24 mouse cellular contexts compared by ENCODE assay signal in genomic region chr3:42783478-42783877, GRCm38 (mm10).
DNase-seq lines count a peak whose midpoint lies in the region; ATAC-seq and TF ChIP-seq lines count a peak whose summit lies in the region.
"Had no signal": no experiment of that assay in that cellular context is flagged by ENCODE, and none has a peak within 500 bp of the region (broad histone marks: within the 10 kb centered on the region; RNA-seq: fewer than 3 reads in every experiment).

No protein-coding gene starts in this region.

- no peaks in the 10 kb centered on the region for H3K36me3 ChIP-seq in forebrain, postnatal 0 days (ENCODE audit: insufficient read depth)
- H3K36me3 ChIP-seq in forebrain, embryonic 14.5 days (ENCODE audit: control insufficient read depth, insufficient read depth, low read length): no peaks in the 10 kb centered on the region
- H3K36me3 ChIP-seq: embryonic facial prominence, embryonic 10.5 days; embryonic facial prominence, embryonic 12.5 days; G1E had no signal

- TF ChIP-seq CTCF in forebrain, postnatal 0 days (IDR thresholded peaks at IDR 0.05; ENCODE audit: low read depth): no peak

- H3K9ac ChIP-seq in forebrain, postnatal 0 days: no peak overlapping the region
- no peak overlapping the region for H3K9ac ChIP-seq in forebrain, embryonic 14.5 days (ENCODE audit: low read length)
- H3K9ac ChIP-seq: embryonic facial prominence, embryonic 12.5 days; forebrain, embryonic 13.5 days had no signal

- WGBS in forebrain, postnatal 0 days: 58% methylated on average over 3 of the region's 3 CpGs
- 91% methylated on average over 3 of the region's 3 CpGs for WGBS in forebrain, embryonic 14.5 days

- H3K4me3 ChIP-seq in forebrain, postnatal 0 days (ENCODE audit: low read depth, low read length): no peak overlapping the region
- H3K4me3 ChIP-seq in forebrain, embryonic 14.5 days (ENCODE audit: low read depth, low read length): no peak overlapping the region
- H3K4me3 ChIP-seq: embryonic facial prominence, embryonic 10.5 days; embryonic facial prominence, embryonic 12.5 days; forebrain, embryonic 13.5 days had no signal

- no peak overlapping the region for H3K27ac ChIP-seq in forebrain, postnatal 0 days (ENCODE audit: low read depth, low read length)
- H3K27ac ChIP-seq in forebrain, embryonic 14.5 days (ENCODE audit: low read depth, low read length): no peak overlapping the region
- H3K27ac ChIP-seq: embryonic facial prominence, embryonic 10.5 days; embryonic facial prominence, embryonic 12.5 days; forebrain, embryonic 13.5 days had no signal

- ATAC-seq in forebrain, postnatal 0 days: peak; percentile 59
- no peak for ATAC-seq in forebrain, embryonic 14.5 days
- ATAC-seq: activated CD4-positive, CD25-positive, alpha-beta regulatory T cell, adult 4 months; CD4-positive, CD25-positive, alpha-beta regulatory T cell, adult 4 months; forebrain, embryonic 13.5 days; forebrain, embryonic 16.5 days; Patski had no signal

- no peaks in the 10 kb centered on the region for H3K9me3 ChIP-seq in forebrain, postnatal 0 days (ENCODE audit: low read length)
- no peaks in the 10 kb centered on the region for H3K9me3 ChIP-seq in forebrain, embryonic 14.5 days (replicated peaks; ENCODE audit: control insufficient read depth, low read length)
- H3K9me3 ChIP-seq: embryonic facial prominence, embryonic 10.5 days; embryonic facial prominence, embryonic 12.5 days; forebrain, embryonic 13.5 days; G1E had no signal

- H3K27me3 ChIP-seq in forebrain, postnatal 0 days (ENCODE audit: insufficient read depth, low read length): no peaks in the 10 kb centered on the region
- H3K27me3 ChIP-seq in forebrain, embryonic 14.5 days (replicated peaks; ENCODE audit: control insufficient read depth, insufficient read depth, low read length): no peaks in the 10 kb centered on the region
- H3K27me3 ChIP-seq: CH12.LX; embryonic facial prominence, embryonic 12.5 days; forebrain, embryonic 13.5 days; Patski had no signal

- intact Hi-C loops in left cerebral cortex, postnatal 14 days (cut with DNase I): no loop called here

- H3K4me1 ChIP-seq in forebrain, postnatal 0 days (ENCODE audit: insufficient read depth): no peaks in the 10 kb centered on the region
- H3K4me1 ChIP-seq in forebrain, embryonic 14.5 days (ENCODE audit: control insufficient read depth, insufficient read depth, low read length): no peaks in the 10 kb centered on the region
- H3K4me1 ChIP-seq: embryonic facial prominence, embryonic 10.5 days; embryonic facial prominence, embryonic 12.5 days; forebrain, embryonic 13.5 days had no signal

- no peak overlapping the region for H3K4me2 ChIP-seq in forebrain, postnatal 0 days (ENCODE audit: low read depth)
- H3K4me2 ChIP-seq in forebrain, embryonic 14.5 days (ENCODE audit: low read length): no peak overlapping the region
- H3K4me2 ChIP-seq: embryonic facial prominence, embryonic 12.5 days; forebrain, embryonic 13.5 days had no signal

- peak; percentile 9 for DNase-seq in forebrain, postnatal 0 days
- no peak for DNase-seq in forebrain, embryonic 14.5 days (ENCODE audit: low spot score)
- peak; percentile 4 for DNase-seq in left cerebral cortex, adult 11 months (ENCODE audit: low spot score)
- no peak for DNase-seq in left cerebral cortex, postnatal 14 days (ENCODE audit: low spot score in 2 of 2)
- no peak for DNase-seq in yolk sac, embryonic 10.5 days (ENCODE audit: low spot score)
- DNase-seq: adrenal gland, adult 8-10 months; adrenal gland, postnatal 14 days; adrenal gland, postnatal 36 days; B cell, adult 2 months; cerebellum, adult 11 months; cerebellum, adult 18-20 months; cerebellum, adult 8-10 months; cerebellum, adult 9-11 months; cerebellum, postnatal 14 days; cerebellum, postnatal 36 days had no signal

Comparison
In these comparisons a context has a peak if more than half of its experiments do, and no peak if none do; other contexts are left out.
1. DNase-seq: peak in forebrain, postnatal 0 days (single experiment) and left cerebral cortex, adult 11 months (single experiment); none in forebrain, embryonic 14.5 days (single experiment), left cerebral cortex, postnatal 14 days (0 of 2) and yolk sac, embryonic 10.5 days (single experiment).